Mouse (Mus musculus) cerebellum, adult 18-20 months (tissue): ENCODE measurements at regions not wholly inside any gene's neighbourhood (a gene's known extent, or its start where the extent isn't known, plus 50 kb on each side); places are given as distances from the start of the nearest gene placed in this dataset.
"Not testable (repeated sequence)": the region's sequence is repeated elsewhere in the genome, so short reads cannot be mapped to it uniquely, and the experiment has no call there.

Experiments used
- DNase-seq, 2 experiments: peaks; one replicate each; pipeline ENCODE4 v3.0.0; 2021

DNA sequence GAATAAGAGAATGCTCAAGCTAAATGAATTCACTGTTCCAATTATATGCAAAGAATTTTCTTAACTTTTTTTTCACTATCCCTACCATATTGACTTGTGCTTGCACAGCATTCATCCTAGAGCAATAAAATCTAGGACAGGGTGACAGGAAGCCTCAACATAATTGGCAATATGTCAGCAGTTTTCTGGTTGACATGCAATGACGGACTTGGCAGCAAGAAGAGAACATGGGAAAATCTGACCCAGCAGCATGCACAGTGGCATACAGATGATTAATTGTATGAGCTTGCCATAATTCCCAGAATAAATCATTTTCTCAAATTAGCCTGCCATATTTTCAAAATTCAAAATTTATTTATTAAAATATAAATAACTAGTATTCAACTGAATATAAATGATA, 152.7 kb downstream of the Amy2a5 start:
- DNase-seq, result no peak

- not testable (repeated sequence) for DNase-seq
Observed at GRCm38 (mm10) chr3:113090850-113091249, 167.8 kb downstream of the Amy2a5 start.

DNA sequence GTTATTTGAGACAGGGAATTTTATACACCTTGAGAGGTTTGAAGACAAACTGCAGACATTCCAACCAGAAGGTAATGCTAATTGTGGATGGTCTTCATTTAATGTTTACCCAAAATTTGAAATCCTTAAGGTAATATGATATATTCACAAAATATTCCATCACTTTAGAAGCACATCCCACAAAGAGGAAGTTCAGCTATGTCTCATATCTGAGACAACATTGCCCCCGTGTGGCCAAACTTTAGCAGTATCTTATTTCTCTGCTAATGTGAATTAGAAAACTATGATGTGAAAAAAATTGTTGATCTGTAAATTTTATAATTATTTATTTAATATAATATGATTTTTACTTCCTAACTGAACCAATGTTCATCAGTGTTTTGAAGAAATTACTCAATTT, 177.9 kb downstream of the Amy2a5 start:
- peak; percentile 11 to 22 for DNase-seq
